Mouse (Mus musculus) MEL (cell line): ENCODE measurements around the gene Enox1. TPM values are rescaled to one million over a fixed set of nuclear protein-coding genes. Genes with fewer than 3 reads are reported as not detected.

Experiments
- DNase-seq: peaks from one replicate; pipeline ENCODE4 v3.0.0; 2011; ENCODE audit warnings: low read depth, low spot score
- H3K27ac ChIP-seq: 2 replicates; pipeline ENCODE4 v1.5.1; 2012; ENCODE audit warnings: low read depth, mild to moderate bottlenecking, control low read depth, low read length, moderate library complexity; ENCODE audit not compliant: control insufficient read depth
- H3K27me3 ChIP-seq, 2 experiments: fragments of 150-350 bp in 1 of 2; sonication (generic) in 1 of 2; 2 replicates each; pipeline ENCODE4 v1.6.1; 2012; ENCODE audit warnings: low read length in 2 of 2, mild to moderate bottlenecking in 2 of 2, improper control_type of control experiment in 1 of 2, moderate library complexity in 1 of 2; ENCODE audit not compliant: insufficient read depth in 2 of 2, control insufficient read depth in 1 of 2
- H3K36me3 ChIP-seq, 2 experiments: 2 replicates each; pipeline ENCODE4 v1.6.1; 2012 to 2014; ENCODE audit warnings: low read length in 2 of 2, improper control_type of control experiment in 1 of 2, inconsistent platforms in 1 of 2, mild to moderate bottlenecking in 1 of 2; ENCODE audit not compliant: insufficient read depth in 2 of 2, control insufficient read depth in 1 of 2
- H3K4me1 ChIP-seq, 2 experiments: fragments of 150-350 bp in 1 of 2; sonication (generic) in 1 of 2; 2 replicates each; pipeline ENCODE4 v1.6.1; 2012; ENCODE audit warnings: low read length in 2 of 2, improper control_type of control experiment in 1 of 2, mild to moderate bottlenecking in 1 of 2; ENCODE audit not compliant: insufficient read depth in 2 of 2, control insufficient read depth in 1 of 2
- H3K4me3 ChIP-seq, 2 experiments: fragments of 150-350 bp in 1 of 2; sonication (generic) in 1 of 2; 2 replicates each; pipeline ENCODE4 v1.5.1; 2012; ENCODE audit warnings: low read depth in 2 of 2, low read length in 2 of 2, mild to moderate bottlenecking in 2 of 2, moderate library complexity in 2 of 2, control low read depth in 1 of 2, improper control_type of control experiment in 1 of 2; ENCODE audit not compliant: control insufficient read depth in 1 of 2, insufficient read depth in 1 of 2
- H3K79me2 ChIP-seq: 2 replicates; pipeline ENCODE4 v1.6.1; 2012; ENCODE audit warnings: mild to moderate bottlenecking, low read length, moderate library complexity; ENCODE audit not compliant: control insufficient read depth, poor library complexity, insufficient read depth
- H3K9ac ChIP-seq: 2 replicates; pipeline ENCODE4 v1.6.1; 2012; ENCODE audit warnings: low read depth, mild to moderate bottlenecking, control low read depth, low read length, moderate library complexity; ENCODE audit not compliant: control insufficient read depth, poor library complexity, severe bottlenecking
- H3K9me3 ChIP-seq: fragments of 150-350 bp; sonication (generic); replicated peaks from 2 replicates; pipeline ENCODE4 v1.6.1; 2012; ENCODE audit warnings: mild to moderate bottlenecking, low read length, improper control_type of control experiment, moderate library complexity; ENCODE audit not compliant: insufficient read depth
- BHLHE40 ChIP-seq: IDR thresholded peaks from 2 replicates; pipeline ENCODE4 v1.6.1; 2012; ENCODE audit warnings: low read depth, mild to moderate bottlenecking, inconsistent platforms, low read length, improper control_type of control experiment, borderline replicate concordance
- CHD1 ChIP-seq: IDR thresholded peaks from 2 replicates; pipeline ENCODE4 v1.6.1; 2012; ENCODE audit warnings: low read depth, mild to moderate bottlenecking, inconsistent platforms, low read length, improper control_type of control experiment
- CHD2 ChIP-seq: IDR thresholded peaks from 2 replicates; pipeline ENCODE4 v1.6.1; 2011; ENCODE audit warnings: low read length, improper control_type of control experiment
- CTCF ChIP-seq, 3 experiments: IDR thresholded peaks in 2 of 3; conservative IDR thresholded peaks in 1 of 3; 2 replicates each; pipeline ENCODE4 v1.5.1; 2011 to 2012; ENCODE audit warnings: low read length in 3 of 3, low read depth in 2 of 3, mild to moderate bottlenecking in 2 of 3, improper control_type of control experiment in 1 of 3, inconsistent platforms in 1 of 3, mixed read lengths in 1 of 3, moderate library complexity in 1 of 3; ENCODE audit not compliant: control insufficient read depth in 1 of 3, insufficient read depth in 1 of 3, poor library complexity in 1 of 3, severe bottlenecking in 1 of 3
- E2F4 ChIP-seq: IDR thresholded peaks from 2 replicates; pipeline ENCODE4 v1.6.1; 2011; ENCODE audit warnings: low read depth, low read length, improper control_type of control experiment, borderline replicate concordance
- ELF1 ChIP-seq: IDR thresholded peaks from 2 replicates; pipeline ENCODE4 v1.6.1; 2014; ENCODE audit warnings: low read depth, mild to moderate bottlenecking, inconsistent platforms, low read length, improper control_type of control experiment, moderate library complexity
- GABPA ChIP-seq: IDR thresholded peaks from 2 replicates; pipeline ENCODE4 v1.6.1; 2012; ENCODE audit warnings: low read depth, mild to moderate bottlenecking, inconsistent platforms, low read length, improper control_type of control experiment, moderate library complexity
- GATA1 ChIP-seq: IDR thresholded peaks from 2 replicates; pipeline ENCODE4 v1.6.1; 2011; ENCODE audit warnings: low read depth, low read length, improper control_type of control experiment
- HCFC1 ChIP-seq: IDR thresholded peaks from 2 replicates; pipeline ENCODE4 v1.6.1; 2012; ENCODE audit warnings: low read depth, mild to moderate bottlenecking, inconsistent platforms, low read length, improper control_type of control experiment, moderate library complexity
- MAFK ChIP-seq: IDR thresholded peaks from 2 replicates; pipeline ENCODE4 v1.6.1; 2011; ENCODE audit warnings: low read depth, mild to moderate bottlenecking, low read length, improper control_type of control experiment, borderline replicate concordance
- MAX ChIP-seq: IDR thresholded peaks from 2 replicates; pipeline ENCODE4 v1.6.1; 2011; ENCODE audit warnings: low read length, improper control_type of control experiment
- MAZ ChIP-seq: IDR thresholded peaks from 2 replicates; pipeline ENCODE4 v1.6.1; 2012; ENCODE audit warnings: low read depth, mild to moderate bottlenecking, inconsistent platforms, low read length, improper control_type of control experiment
- MXI1 ChIP-seq: IDR thresholded peaks from 2 replicates; pipeline ENCODE4 v1.6.1; 2011; ENCODE audit warnings: mild to moderate bottlenecking, low read depth, low read length, improper control_type of control experiment
- MYB ChIP-seq: IDR thresholded peaks from 2 replicates; pipeline ENCODE4 v1.6.1; 2011; ENCODE audit warnings: mild to moderate bottlenecking, low read depth, low read length, improper control_type of control experiment
- NELFE ChIP-seq: IDR thresholded peaks from 2 replicates; pipeline ENCODE4 v1.6.1; 2011; ENCODE audit warnings: low read depth, low read length, improper control_type of control experiment
- POLR2A ChIP-seq, 2 experiments: IDR thresholded peaks; 2 replicates each; pipeline ENCODE4 v1.6.1; 2011 to 2012; ENCODE audit warnings: low read length in 2 of 2, mild to moderate bottlenecking in 2 of 2, control low read depth in 1 of 2, improper control_type of control experiment in 1 of 2, low read depth in 1 of 2, moderate library complexity in 1 of 2; ENCODE audit not compliant: control insufficient read depth in 1 of 2, insufficient read depth in 1 of 2, poor library complexity in 1 of 2
- RCOR1 ChIP-seq: IDR thresholded peaks from 2 replicates; pipeline ENCODE4 v1.6.1; 2012; ENCODE audit warnings: low read depth, mild to moderate bottlenecking, inconsistent platforms, low read length, improper control_type of control experiment
- TBP ChIP-seq: IDR thresholded peaks from 2 replicates; pipeline ENCODE4 v1.8.0; 2011; ENCODE audit warnings: low read depth, low read length, improper control_type of control experiment
- TCF12 ChIP-seq: IDR thresholded peaks from 2 replicates; pipeline ENCODE4 v1.6.1; 2014; ENCODE audit warnings: low read depth, mild to moderate bottlenecking, inconsistent platforms, low read length, improper control_type of control experiment, moderate library complexity
- UBTF ChIP-seq: IDR thresholded peaks from 2 replicates; pipeline ENCODE4 v1.6.1; 2012; ENCODE audit warnings: low read depth, mild to moderate bottlenecking, inconsistent platforms, low read length, improper control_type of control experiment, moderate library complexity, borderline replicate concordance; ENCODE audit not compliant: insufficient read depth
- ZKSCAN1 ChIP-seq: IDR thresholded peaks from 2 replicates; pipeline ENCODE4 v1.6.1; 2012; ENCODE audit warnings: low read depth, mild to moderate bottlenecking, inconsistent platforms, low read length, improper control_type of control experiment, moderate library complexity
- polyA plus RNA-seq, 2 experiments: library from polyadenylated mRNA; stranded (reverse) in 1 of 2; unstranded in 1 of 2; fragments of >175 nt in 1 of 2; fragments of >200 nt in 1 of 2; gene quantifications; 2 replicates each; pipeline versions ENCODE4 v1.2.1 to v1.2.4; 2012; ENCODE audit warnings: low replicate concordance in 2 of 2, low read depth in 1 of 2; ENCODE audit not compliant: insufficient read length in 2 of 2, insufficient read depth in 1 of 2, missing spikeins in 1 of 2
- total RNA-seq: library from RNA; depleted of rRNA; stranded (reverse); fragments of 300-350 nt; gene quantifications from 2 replicates; pipeline ENCODE4 v1.2.3, GENCODE M21; 2012

Gene Enox1
- total and polyA plus RNA-seq, 3 experiments = not detected

GRCm38 (mm10) chr14:77662994-77663393 is 506.4 kb downstream of the Enox1 start:
- H3K9ac ChIP-seq = no peak overlapping the region
- TF ChIP-seq CHD2 (no peak), GATA1 (no peak), MYB (no peak), MXI1 (no peak), ELF1 (no peak), CTCF (IDR thresholded peaks at IDR 0.05 in 2 of 3, conservative IDR thresholded peaks at IDR 0.05 in 1 of 3; ENCODE audit: control insufficient read depth in 1 of 3, insufficient read depth in 1 of 3, low read depth in 2 of 3, low read length in 3 of 3, poor library complexity in 1 of 3, severe bottlenecking in 1 of 3) (no peak), NELFE (no peak), MAFK (no peak), UBTF (no peak)
- no peak overlapping the region for H3K4me3 ChIP-seq
- DNase-seq = no peak
- no peak overlapping the region for H3K27ac ChIP-seq
- H3K36me3 ChIP-seq = no peaks in the 10 kb centered on the region
- H3K4me1 ChIP-seq = no peaks in the 10 kb centered on the region
- no peaks in the 10 kb centered on the region for H3K27me3 ChIP-seq
- H3K9me3 ChIP-seq = no peaks in the 10 kb centered on the region
- no peaks in the 10 kb centered on the region for H3K79me2 ChIP-seq

DNA sequence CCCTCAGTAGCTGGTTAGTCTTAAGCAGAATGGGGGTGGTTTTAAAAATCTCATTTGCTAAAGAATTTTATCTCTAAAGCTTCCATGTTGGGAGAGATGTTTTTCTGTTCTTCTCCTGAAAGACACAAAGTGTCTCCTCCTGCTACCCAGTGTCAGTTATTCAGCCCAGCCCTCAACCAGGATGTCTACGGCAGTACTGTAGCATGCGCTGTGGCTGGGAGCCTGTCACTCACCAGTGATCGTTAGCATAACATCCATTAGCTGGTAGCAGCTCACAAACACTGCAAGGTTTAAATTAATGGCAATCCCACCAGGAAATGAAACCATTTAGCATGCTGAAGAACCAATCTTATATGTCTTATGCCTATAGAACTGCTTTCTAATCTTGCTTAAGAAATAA is 511.5 kb downstream of the Enox1 start:
- H3K27ac ChIP-seq = no peak overlapping the region
- H3K9me3 ChIP-seq = no peaks in the 10 kb centered on the region
- no peaks in the 10 kb centered on the region for H3K27me3 ChIP-seq
- H3K9ac ChIP-seq = no peak overlapping the region
- no peak for TF ChIP-seq TCF12
- TF ChIP-seq ELF1 = no peak
- TF ChIP-seq TBP = no peak
- TF ChIP-seq MAX = no peak
- TF ChIP-seq MAFK = no peak
- no peak for TF ChIP-seq RCOR1
- no peak for TF ChIP-seq ZKSCAN1
- TF ChIP-seq E2F4 = no peak
- TF ChIP-seq POLR2A (IDR thresholded peaks at IDR 0.05; ENCODE audit: control insufficient read depth in 1 of 2, insufficient read depth in 1 of 2, low read depth in 1 of 2, low read length in 2 of 2, poor library complexity in 1 of 2) = no peak
- no peak for TF ChIP-seq BHLHE40
- no peak for TF ChIP-seq MAZ
- no peak for TF ChIP-seq GABPA
- TF ChIP-seq HCFC1 = no peak
- TF ChIP-seq CHD1 = no peak
- no peaks in the 10 kb centered on the region for H3K36me3 ChIP-seq
- no peaks in the 10 kb centered on the region for H3K79me2 ChIP-seq
- no peak overlapping the region for H3K4me3 ChIP-seq
- no peaks in the 10 kb centered on the region for H3K4me1 ChIP-seq
- DNase-seq = no peak
